Mouse (Mus musculus) megakaryocyte progenitor cell, adult 5-6 weeks (primary cell): ENCODE measurements around the gene Gm5431. TPM values are rescaled to one million over a fixed set of nuclear protein-coding genes. Genes with fewer than 3 reads are reported as not detected.
"Not testable (repeated sequence)": the region's sequence is repeated elsewhere in the genome, so short reads cannot be mapped to it uniquely, and the experiment has no call there.

Experiments
- ATAC-seq: replicated peaks from 2 replicates; pipeline ENCODE4 v1.8.0; 2016; ENCODE audit warnings: mild to moderate bottlenecking, moderate TSS enrichment, inconsistent platforms; ENCODE audit not compliant: poor library complexity
- total RNA-seq, 2 experiments: library from RNA; stranded (forward) in 1 of 2; stranded (reverse) in 1 of 2; fragments of 157-497, 149-512 nt in 1 of 2; fragments of 200-1000 nt in 1 of 2; gene quantifications; 2 replicates each; pipeline versions ENCODE4 v1.2.3 to v1.2.4; 2015 to 2017

Gm5431 gene
- total RNA-seq (2015) (0.39 and 0.84 TPM in 2 replicates), total RNA-seq (2017) (0.27 and 0.83 TPM in 2 replicates)

- peak; percentile 56 for ATAC-seq
Measured at GRCm38 (mm10) chr11:48902021-48902420, at the start of gene Gm5431. TSS of gene Gm5431 (minus strand) at chr11:48902214.

- not testable (repeated sequence) for ATAC-seq
Measured at GRCm38 (mm10) chr11:48946090-48946489, 44.1 kb upstream of the Gm5431 start, which contains the start of gene Psme2b. TSS of gene Psme2b (minus strand) at chr11:48946190.

GRCm38 (mm10) chr11:48939286-48939685, 37.3 kb upstream of the Gm5431 start:
- ATAC-seq, result not testable (repeated sequence)

DNA sequence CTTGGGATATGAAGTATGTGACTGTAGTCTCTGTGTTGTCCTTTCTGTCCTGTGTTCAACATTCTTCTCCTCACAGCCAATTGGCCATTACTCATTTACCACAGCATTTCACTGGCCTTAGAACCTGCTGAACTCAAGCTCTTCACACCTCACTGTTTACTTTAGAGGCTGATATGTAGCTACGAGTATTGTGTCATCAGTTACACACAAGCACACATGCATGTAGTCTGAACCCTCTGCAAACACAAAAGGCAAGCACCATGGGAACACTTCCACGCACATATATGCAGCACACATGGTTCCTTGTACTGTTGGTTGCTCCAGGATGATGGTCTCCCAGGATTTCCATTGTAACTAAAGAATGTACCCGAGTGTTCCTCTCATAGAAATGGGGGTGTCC, 33.3 kb upstream of the Gm5431 start:
- not testable (repeated sequence) for ATAC-seq

DNA sequence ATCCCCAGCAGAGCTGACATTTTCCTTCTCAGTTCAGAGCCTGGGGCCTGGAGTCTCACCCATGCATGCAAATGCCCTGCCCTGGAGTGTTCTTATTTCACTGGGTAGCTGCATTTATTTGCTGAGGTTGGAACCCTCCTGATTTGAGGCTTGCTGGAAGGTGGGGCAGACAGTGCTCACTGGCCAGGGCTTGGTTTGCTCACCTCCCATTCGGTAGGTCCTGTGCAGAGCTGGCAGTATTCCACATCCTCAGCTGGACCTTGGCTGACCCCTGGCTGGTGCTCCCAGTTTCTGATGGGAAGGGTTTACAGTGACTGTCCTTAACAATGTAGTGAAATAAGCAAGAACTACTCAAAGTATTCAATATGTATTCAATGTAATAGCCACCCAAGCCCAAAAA, 31.9 kb upstream of the Gm5431 start:
- not testable (repeated sequence) for ATAC-seq

GRCm38 (mm10) chr11:48933422-48933821, 31.4 kb upstream of the Gm5431 start:
- not testable (repeated sequence) for ATAC-seq

GRCm38 (mm10) chr11:48928068-48928467, 26.1 kb upstream of the Gm5431 start:
- ATAC-seq, result peak; percentile 29; the same call in 1 of the 2 replicates

DNA sequence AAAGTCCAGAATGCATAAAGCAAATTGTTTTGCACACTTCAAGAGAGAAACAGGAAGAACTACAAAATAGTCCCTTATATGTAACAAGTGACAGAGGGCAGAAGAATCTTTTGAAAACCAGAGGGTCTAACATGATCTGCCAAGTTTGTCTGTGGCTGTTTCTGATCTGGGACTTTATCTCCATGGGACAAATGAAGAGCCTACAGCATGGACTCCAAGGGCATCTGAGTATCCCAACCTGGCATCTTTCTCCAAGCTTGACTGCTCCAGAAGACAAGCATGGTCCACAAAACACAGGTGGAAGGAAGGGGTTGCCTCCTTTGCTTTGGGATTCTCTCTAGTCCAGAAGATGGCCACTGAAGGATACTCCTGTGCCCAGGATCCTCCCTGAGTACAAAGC, 24.4 kb upstream of the Gm5431 start:
- ATAC-seq, result not testable (repeated sequence)

DNA sequence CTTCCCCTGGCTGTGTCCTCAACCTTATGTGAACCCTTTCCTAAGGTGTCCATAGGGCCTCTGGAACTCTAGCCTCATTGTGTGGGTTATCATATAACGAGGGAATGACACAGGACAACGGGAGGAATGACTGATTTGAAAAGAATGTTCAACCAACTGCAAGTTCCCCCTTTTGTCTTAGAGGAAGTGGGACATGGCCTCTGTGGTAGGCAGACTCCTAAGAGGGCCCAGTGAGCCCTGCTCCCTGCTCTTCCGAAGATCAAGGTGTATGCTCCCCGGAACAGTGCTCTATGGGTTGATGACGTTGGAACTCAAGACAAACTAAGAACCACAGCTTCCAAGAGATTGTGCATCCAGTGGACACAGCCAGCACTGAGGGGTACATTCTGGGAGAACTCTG, 21.8 kb upstream of the Gm5431 start:
- ATAC-seq, result peak; percentile 73

- ATAC-seq, result no peak
Measured at GRCm38 (mm10) chr11:48918380-48918779, 16.4 kb upstream of the Gm5431 start.

- peak; percentile 48 for ATAC-seq
Measured at GRCm38 (mm10) chr11:48913611-48914010, 11.6 kb upstream of the Gm5431 start.

GRCm38 (mm10) chr11:48908459-48908858, 6.4 kb upstream of the Gm5431 start:
- ATAC-seq, result 0 out of 2 replicates have a peak, but pooled peaks have one; percentile 11

DNA sequence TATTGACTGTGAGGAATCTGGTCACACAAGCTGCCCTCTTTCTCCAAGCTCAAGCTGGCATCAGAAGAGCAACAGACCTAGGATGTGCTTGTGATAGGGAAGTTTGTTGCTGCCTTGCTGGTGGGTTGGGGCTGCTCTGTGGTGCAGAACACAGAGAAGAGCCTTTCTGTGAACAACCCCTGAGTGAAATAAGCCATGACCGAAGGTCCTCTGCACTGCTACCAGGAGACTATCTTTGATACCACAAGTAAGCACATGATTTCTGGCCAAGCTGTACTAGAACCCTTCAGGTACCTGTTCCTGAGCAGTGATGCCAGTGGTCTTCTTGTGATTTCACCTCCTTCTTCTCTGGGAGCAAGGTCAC, 465 bp downstream of the Gm5431 start:
- ATAC-seq, result not testable (repeated sequence)

DNA sequence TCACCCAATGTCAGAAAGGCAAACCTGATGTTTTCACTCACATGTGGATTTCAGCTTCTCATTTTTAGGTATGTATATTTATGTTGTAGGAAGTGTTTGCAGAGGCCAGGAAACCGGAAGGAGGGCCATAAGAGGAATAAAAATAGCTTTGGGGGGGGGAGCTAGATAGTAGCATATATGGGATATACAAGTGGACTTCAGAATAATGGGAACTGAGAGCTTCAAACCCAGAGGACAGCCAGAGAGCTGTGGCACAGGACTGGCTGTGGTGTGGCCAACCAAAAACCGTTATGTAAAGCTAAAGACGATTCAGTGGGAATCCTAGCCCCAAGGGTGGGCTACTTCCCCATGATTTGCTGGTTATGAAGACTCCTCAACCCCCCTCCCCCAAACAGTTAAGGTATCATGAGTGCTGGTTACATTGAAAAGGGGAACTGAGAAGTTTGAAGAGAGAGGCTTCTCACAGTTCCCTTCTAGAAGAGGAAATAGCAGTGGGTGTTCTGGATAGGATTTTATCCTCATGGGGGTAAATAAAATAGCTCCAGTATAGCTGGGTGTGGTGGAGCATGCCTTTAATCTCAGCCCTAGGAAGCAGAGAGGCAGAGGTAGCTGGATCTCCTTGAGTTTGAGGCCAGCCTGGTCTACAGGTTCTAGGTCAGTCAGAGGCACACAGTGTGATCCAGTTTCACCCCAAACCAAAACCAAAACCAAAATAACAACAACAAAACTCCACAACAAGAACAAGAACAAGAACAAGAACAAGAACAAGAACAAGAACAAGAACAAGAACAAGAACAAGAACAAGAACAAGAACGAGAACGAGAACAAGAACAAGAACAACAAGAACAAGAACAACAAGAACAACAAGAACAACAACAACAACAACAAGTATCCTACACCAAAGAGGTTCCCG, 1.1 kb downstream of the Gm5431 start:
- peak; percentile 91 for ATAC-seq

DNA sequence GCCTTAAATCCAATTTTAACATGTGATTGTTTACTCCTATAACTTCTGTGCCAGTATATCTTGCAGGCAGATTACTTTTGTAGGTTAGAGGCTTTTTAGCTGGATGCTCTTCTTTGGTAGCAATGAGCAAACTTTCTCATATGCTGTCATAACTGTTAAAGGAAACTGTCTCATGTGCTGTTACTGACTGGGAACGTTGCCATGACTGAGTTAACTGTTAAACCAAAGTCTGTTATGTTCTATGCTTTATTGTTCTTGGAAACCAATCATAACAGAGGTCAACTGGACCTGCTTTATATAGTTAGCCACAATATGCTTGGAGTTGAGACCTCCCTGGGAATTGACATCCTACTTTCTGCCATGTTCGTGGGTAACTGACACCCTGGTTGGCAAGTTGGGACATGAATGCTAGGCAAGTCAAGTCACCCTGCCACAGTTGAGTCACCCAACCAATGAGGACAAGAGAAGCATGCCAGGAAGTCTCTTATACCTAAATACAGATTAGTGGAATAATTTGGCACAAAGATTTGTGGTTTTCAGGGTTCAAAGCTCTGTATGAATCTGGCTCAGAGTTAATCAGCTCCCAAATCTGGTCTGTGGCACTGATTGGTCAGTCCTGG, 3.1 kb downstream of the Gm5431 start:
- no peak for ATAC-seq

DNA sequence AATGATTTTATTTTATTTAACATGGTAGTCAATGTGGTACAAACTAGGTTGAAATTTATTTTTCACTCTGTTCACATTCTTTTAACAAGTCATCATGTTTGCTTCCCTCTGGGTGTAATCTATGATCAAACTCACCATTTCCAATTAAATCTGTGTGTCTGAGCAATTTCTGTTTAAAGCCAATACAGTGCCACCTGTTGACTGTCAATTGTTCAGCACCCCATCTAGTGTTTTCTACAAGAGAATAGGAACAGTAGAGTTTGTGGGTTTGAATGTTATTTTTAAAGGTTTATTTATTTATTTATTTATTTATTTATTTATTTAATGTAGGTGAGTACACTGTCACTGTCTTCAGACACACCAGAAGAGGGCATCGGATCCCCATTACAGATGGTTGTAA, 25.3 kb downstream of the Gm5431 start:
- ATAC-seq, result no peak

GRCm38 (mm10) chr11:48875343-48875837, 26.6 kb downstream of the Gm5431 start:
- not testable (repeated sequence) for ATAC-seq

DNA sequence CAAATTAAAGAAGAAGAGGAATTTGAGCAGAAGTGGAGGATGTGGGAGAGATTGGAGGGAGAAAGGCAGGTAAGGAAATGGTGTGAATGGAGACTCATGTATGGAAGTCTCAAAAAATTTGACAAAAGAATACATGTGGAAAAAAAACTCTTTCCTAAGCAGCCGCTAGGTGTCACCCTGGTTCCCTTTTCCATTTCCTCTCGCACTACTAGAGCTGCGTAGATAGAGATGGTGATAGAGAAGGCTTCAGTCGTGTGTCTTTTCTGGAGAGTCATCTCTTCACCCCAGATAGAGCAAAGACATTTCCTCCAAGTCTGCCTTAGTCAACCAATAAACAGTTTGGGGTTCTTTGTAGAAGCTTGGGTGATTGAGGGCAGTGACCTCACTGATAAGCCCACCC, 27.5 kb downstream of the Gm5431 start:
- peak; percentile 43 for ATAC-seq

GRCm38 (mm10) chr11:48873591-48874290, 28.3 kb downstream of the Gm5431 start:
- ATAC-seq, result peak; percentile 59

- no peak for ATAC-seq
Measured at GRCm38 (mm10) chr11:48872695-48873300, 29.2 kb downstream of the Gm5431 start.
